Mouse (Mus musculus) gastrocnemius, postnatal 4 days (tissue): Measurements from ENCODE around the gene Txlna. TPM values are rescaled to one million over a fixed set of nuclear protein-coding genes. Genes with fewer than 3 reads are reported as not detected.

Experiments
- DNase-seq, 2 experiments: peaks; one replicate each; pipeline ENCODE4 v3.0.0; 2021 to 2022; ENCODE audit warnings: low spot score in 2 of 2, mixed read lengths in 2 of 2
- long read RNA-seq, 2 experiments: library from polyadenylated mRNA; stranded (forward); transcript quantifications; one replicate each; pipeline ENCODE4 v2.0.0; 2021
- total RNA-seq, 2 experiments: library from RNA; stranded (reverse); gene quantifications; 2 replicates each; pipeline ENCODE4 v1.2.3; 2021

The Txlna gene
- total RNA-seq, result 10 to 100 TPM; 53.7 to 56.0 TPM
- long read RNA-seq, experiment 1, full-length matches to known transcripts, result 56 of 73 reads
- long read RNA-seq, experiment 1, partial matches to known transcripts, result 4 of 73 reads
- long read RNA-seq, experiment 1, other reads (novel, unspliced or antisense), result 13 of 73 reads
- long read RNA-seq, experiment 2, full-length matches to known transcripts, result 52 of 77 reads
- long read RNA-seq, experiment 2, partial matches to known transcripts, result 7 of 77 reads
- long read RNA-seq, experiment 2, other reads (novel, unspliced or antisense), result 18 of 77 reads

DNA sequence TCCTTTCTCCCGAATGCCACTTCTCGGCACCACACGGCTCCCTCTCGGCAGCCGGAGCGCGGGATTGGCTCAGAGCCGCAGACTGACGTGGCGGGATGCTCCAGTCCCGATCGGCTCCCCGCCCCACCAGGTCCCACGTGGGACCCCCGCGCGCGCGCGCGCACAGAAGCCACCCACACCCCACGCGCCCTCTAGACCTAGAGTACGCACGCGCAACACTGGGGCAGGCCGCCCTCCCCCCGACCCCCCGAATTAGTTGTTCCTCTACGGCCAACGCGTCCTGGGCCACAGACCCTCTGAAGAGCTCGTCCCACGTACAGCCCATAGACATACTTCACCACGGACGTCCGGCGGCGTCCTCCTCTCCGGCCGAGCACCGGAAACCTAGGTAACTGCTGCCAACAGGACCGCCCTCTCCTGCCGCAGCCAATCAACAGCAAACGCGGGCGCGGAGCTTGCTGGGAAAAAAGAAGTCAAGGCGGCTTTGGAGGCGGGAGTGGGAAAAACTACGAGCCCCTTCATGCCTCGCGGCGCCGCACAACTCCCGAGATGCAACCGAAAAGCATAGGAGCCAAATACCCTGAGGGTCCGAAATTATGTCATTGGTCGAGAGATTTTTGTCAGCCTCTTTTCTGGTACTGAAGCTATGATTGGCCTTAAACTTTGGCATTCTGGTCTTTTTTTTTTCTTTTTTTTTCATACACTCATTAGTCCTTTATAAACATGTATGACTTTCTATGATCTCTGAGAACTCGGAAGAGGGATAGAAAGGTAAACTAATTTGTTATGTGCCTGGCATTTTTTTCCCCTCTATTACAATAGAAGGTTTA is at the start of gene Txlna:
TSS of gene Txlna (minus strand) at position 428 of the 830 bp plus-strand sequence.
- DNase-seq, result peak; percentile 92 to 97

DNA sequence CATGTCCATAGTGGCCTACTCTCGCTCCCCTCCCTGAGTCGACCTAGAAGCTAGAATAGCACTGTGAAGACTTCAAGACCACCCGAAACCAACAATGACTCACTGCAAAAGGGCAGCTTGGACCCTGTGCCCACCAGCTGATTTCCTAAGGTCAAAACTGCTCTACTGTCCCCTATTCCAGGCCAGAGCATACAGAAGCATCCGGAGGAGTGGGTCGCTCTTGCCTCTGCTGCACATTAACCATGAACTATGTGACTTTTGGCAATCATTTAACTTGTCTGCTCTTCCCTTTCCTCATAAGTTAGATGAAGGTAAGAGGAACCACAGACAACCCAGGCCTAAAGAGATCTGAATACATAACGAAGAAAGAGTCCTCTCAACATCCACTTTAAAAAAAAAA is 43.7 kb upstream of the Txlna start:
- no peak for DNase-seq

DNA sequence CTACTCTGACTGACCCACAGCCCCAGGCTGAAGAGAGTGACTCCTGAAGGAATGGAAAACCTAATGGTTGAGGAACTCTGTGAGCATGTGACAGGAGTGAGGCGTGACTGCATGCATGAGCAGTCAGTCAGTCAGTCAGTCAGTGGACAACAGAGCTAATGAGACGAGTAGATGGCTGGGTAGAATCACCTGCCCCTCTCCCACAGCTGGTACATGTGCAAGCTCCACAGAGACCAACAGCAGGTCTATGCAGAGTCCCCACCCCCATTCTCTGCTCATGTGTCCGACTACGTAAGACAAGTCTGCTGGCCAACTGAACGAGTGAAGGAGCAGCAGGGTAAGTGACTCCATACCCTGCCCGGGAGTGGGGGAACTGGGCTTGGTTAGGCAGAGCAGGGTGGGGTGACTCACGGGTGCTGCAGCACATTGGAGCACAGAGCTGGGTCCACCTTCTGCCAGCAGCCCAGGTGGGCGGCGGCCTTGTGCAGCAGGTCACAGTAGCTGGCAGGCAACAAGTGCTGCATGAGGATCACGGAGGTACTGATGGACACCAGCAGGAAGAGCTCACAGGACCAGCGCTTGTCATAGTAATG is 43.1 kb upstream of the Txlna start:
- DNase-seq, result no peak

DNA sequence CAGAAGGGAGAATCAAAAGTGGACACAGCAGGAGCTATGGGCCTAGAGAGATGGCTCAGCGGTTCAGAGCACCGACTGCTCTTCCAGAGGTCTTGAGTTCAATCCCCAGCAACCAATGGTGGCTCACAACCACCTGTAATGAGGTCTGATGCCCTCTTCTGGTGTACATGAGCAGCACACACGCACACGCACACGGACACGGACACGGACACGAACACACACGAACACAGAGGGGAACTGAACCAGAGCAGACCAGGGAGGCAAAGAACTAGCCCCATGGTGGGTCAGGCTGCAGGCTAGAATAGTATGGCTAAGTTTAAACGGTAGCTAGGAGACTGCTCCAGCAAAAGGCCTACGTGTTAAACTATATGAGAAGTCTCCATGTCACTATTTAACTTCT is 41.0 kb upstream of the Txlna start:
- DNase-seq, result no peak

DNA sequence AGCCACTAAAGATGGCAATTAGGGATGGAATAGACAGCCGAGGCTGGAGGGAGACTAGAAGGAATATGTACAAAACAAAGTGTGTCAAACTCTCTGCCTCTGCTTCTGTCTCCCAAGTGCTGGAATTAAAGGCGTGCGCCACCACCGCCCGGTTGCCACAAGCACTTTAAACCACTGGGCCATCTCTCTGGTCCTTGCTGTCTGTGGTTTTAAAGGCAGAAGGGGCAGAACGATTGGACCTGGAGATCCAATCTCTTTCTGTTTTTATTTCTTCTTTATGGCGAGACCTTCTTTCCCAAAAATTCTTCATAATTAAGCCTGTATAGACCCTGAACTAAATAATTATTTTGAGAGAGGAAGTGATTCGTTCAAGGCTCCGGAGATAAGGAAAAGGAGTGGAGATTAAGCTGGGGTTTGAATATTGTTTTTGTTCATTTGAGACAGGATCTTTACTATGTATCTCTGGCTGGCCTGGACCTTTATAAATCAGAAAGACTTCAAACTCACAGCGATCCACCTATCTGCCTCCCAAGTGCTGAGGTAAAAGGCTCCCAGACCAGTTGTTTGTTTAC is 32.1 kb upstream of the Txlna start:
- DNase-seq, result no peak

DNA sequence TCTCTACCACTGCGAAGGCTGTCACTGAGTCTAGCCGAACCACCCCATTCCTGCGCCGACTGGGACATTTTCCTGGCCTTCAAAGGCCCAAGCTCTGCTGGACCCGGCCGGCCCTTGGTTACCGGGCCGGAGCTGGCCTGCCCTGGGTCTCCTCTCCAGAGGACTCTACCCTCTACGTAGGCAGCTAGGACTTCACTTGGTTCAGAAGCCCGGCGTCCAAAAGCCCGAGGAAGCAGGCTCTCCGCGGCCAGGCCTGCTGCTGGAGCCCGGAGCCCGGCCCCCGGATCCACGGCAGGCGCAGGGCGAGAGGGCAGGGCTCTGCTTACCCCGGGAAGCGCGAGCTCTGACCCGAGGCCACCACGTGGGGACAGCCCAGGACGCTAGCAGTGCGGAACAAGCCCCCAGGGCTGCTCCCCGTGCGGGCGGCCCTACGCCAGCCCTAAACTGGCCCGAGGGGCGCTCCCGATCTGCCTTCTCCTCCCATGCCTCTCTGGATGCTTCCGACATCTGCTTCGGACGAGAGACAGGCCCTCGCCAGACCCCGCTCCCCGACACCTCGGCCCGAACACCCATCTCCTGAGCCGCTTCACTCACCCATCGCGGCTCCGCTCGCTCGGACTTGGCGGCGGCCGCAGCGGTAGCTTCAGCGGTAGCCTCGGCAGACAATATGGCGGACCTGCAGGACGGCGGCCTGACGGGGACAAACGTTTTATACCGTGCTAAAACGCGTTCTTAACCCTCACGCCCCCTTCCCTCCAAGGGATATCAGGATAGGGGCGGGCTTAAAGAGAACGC is 31.4 kb upstream of the Txlna start, which contains the start of gene Kpna6:
TSS of gene Kpna6 (minus strand) at position 685 of the 795 bp plus-strand sequence.
- DNase-seq, result peak; percentile 77 to 90

DNA sequence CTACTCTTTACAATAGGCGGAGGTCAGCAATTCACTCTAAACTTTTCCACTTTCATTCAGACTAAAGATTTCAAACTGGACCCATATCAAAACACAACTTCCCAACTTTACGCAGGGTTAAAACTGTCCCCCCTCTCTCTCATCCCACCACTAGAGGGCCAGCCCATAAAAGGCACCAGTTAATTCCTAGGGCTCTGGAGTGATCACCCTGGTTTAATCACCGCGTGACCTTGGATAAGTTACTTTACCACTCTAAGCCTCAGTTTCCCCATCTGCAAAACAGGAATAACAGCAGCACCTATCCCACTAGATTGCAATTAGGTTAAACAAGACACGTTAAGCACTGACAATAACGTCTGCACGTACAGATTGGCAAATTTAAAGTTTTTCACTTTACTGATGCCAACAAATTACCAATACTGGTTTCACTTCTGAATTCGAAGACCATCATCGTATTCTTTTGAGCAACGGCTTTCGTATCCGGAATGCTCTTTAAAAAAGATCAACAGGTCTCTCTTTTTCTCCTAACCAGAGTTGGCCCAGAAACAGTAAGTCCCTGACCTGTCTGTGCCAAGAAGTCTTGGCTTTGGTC is 30.7 kb upstream of the Txlna start:
- DNase-seq, result peak in 1 of 2 experiments; percentile 48

DNA sequence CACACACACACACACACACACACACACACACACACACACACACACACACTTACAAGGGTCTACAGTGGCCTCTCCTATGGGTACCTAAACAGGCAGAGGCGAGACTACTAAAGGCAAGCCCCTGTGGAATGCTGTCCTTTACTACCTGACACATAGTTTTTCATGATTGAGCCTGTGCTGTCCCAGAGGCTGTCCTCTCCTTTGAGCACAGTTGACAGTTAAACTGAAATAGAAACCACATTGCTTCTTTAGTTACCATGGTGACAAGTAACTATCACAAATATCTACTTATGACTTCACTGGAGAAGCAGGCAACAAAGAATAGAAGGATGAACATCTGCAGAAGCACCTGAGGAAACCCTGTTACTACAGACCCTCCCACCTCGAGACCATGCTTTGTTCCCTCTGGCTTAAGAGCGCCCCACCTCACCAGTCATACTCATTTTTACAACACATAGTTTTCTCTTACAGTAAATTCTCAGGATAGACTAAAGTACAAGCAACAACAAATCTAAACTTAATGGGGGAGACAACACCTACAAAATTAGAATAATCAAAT is 21.5 kb upstream of the Txlna start:
- no peak for DNase-seq

DNA sequence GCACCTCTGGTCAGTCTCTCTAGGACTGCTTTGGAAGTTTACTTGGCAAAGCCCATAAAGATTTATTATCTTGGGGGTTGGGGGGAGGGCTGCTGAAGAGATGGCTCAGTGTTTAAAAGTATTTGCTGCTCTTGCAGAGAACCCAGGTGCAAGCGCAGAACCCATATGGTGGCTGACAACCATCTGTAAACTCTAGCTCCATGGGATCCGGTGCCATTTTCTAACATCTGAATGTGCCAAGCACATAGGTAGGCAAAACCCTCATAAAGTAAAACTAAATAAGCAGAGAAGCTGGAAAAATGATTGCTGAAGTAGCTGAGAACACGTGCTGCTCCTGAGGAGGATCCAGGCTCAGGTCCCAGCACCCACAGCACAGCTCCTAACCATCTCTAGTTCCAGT is 20.7 kb upstream of the Txlna start:
- DNase-seq, result no peak

DNA sequence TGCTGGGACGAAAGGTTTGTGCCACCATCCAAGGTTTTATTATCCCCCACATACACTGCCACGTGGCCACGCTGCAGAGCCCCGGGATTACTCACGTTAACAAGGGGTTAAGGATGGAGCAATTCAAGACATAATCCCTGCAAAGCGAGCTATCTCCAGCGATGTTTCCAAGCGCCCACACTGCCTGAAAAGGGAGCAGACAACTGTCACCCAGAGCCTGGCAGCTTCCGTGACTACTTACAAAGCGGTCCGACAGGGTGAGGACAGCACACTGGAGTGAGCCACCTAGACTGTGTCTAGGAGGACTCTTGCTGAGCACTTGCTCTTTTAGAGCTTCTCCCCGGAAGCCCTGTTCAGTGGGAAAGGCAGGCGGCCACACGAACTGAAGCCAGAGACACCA is 13.9 kb upstream of the Txlna start:
- DNase-seq, result no peak

DNA sequence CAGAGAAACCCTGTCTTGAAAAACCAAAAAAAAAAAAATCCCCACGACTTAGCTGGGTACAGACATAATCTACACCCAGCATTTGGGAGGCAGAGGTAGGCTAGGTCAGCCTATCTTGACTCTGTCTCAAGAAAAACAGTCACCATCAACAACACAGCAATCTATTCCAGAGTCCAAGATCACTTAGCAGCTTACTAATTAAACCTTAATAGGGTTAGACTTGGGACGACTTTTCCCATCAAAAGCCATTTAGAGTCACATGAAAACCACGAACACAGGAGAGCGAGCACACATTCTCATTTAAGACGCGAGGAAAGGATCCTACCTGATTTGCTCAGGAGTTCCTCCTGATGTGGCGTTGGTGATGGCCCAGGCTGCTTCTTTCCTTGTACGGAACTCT is 9.5 kb upstream of the Txlna start:
- no peak for DNase-seq

DNA sequence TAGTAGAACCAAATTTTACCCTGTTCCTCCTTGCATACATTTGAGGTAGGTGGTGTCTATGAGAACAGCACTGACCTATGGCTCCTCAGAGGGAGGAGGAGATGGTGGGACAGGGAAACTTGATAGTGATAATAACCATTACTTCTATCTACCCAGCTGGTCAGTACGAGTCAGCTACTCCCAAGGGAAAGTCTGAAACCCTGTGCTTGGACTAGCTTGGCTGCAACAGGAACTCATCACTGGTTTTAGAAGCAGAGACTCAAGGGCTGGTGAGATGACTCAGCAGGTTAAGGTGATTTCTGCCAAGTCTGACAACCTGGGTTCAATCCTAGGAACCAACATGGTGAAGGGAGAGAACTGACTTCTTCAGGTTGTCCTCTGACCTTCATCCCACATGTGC is 7.8 kb upstream of the Txlna start:
- DNase-seq, result no peak

DNA sequence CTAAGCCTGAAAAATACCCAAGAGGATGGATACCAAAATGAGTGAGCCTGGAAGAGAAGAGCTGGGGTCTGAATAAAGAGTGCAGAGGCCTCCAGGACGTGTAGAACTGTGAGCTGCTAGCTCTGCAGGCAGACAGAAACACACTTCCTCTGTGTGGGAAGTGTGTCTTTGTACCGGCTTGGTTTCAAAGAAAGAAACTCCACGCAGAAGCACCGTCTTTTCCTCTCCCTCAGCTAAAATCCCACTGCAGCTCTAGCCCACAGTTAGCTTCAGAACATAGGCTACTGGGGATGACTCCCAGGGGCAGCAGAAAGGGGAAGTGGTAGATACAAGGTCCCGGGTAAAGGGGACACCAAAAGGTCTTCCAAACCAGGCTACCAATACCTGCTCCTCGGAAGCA is 4.3 kb upstream of the Txlna start:
- DNase-seq, result no peak

DNA sequence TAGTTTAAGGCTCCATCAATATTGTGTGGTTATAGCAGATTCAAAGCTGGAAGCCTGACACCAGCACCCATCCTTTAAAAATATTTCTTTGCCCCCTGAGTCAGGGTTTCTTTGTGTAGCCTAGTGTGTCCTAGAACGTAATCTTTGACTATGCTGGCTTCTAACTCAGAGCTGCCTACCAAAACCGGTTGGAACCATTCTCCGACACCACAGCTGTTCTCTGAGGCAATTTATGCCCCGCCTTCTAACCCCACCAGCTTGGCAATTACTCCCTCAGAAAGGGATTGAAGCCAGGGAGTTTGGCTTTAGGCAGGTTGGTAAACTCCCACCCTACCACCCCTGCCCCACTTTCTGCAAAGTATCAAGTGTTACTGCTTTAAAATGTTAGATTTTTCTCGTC is 891 bp upstream of the Txlna start:
- DNase-seq, result no peak

DNA sequence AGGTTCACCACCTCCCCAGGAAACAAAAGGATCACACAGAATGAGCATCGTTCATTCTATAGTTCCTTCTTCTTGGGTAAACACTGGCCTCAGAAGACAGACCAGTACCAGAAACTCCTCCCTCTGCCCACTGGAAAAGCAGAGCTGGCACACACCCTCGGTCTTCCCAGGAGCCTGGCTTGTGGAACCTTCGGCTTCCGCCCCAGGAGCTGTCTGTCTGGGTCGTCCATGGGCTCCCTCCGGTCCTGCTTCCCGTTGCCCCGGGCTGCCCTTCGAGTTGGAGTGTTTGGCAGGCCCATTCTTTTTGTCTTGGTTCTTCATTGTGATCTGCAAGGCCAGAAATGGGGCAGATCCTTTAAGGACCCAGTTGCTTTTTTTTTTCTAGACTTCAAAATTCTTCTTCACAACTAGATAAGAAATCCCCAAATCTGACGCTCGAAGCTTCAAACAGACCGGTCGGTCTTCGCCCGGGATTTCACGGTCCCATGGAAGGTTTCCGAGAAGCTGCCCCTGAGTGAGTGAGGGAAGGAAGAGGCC is 696 bp downstream of the Txlna start:
- DNase-seq, result peak; percentile 45 to 49

DNA sequence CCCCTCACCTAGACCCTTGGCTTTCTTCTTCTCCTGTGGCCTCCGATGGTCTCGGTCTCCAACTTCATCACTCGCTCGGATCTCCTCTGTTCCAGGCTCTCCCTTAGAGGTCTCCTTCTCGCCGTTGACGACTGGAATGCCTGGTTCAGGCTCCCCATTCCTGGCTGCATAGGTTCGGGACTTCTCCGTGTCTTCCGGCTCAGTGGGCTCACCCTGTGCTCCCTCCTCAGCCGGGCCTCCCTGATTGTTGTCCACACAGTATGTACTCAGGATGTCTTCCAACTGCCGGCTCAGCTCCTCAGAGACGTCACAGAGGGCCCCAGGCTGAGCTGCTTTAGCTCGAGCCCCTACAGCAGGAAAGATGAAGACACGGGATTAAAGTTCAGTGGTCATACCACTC is 1.6 kb downstream of the Txlna start:
- DNase-seq, result no peak

DNA sequence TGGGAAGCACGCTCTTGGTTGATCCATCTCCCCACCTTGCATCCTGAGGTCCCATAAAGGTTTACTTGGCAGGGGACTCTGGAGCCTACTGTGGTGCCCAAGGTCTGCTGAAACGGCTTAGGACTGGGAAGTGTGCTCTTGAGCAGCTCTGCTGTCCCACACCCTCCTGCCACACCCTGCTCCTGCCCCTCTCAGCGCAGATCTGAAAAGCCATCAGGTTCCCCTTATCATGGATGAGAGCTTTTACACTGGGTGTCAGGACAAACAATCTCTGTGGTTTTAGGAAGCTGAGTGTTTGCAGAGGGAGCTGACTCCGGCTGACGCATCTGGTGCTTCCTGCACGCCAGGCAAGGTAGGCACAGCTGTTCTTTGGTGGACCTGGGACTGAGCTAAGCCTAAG is 7.0 kb downstream of the Txlna start:
- no peak for DNase-seq

DNA sequence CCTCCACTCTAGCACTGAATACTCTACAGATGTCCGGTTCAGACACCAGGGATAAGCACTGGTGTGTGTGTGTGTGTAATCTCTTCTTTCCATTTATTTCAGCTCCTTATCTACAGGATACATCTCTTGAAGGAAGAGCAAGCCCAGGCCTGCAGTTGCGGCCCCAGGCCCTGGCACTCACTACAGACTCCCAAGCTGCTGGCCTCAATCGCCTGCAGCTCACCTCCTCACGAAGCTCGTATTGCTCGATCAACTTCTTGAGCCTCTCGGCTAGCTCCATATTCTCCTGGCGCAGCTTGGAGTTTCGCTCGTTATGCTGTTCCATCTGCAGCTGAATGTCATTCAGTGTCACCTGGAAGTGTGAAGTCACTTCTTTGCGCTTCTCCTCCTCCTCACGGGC is 9.0 kb downstream of the Txlna start:
- DNase-seq, result no peak

DNA sequence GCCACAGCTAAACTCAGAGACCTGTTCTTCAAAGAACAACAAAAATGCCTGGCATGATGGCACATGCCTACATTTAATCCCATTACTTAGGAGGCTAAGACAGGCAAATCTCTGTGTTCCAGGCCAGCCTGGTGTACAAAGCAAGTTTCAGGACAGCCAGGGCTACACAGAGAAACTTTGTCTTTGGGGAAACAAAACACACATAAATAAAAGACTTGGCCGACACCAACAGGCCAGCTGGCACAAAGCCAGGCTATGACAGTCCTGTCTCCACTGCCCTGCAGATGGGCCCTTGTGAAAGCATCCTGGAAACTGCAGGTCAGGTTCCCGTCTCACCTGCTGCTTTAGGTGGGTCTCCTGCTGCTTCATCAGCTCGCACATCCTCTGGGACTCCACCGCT is 9.9 kb downstream of the Txlna start:
- no peak for DNase-seq

DNA sequence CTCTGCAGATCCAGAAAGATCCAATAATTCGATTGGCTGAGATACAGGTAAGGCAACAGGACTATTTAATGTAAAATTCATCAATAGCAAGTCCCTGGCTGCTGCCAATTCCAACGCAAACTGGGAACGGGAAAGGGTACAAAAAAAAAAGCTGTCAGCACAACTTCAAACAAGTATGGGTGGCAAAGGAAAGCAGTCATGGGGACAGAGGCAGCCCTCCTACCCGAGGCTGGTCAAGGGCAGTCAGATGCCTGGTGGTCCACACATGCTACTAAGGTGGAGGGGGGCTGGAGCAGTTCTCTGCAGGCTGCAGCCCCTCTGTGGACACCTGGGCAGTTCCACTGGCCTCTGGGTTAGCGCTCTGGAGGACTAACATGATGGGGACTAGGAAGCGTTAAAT is 14.8 kb downstream of the Txlna start:
- DNase-seq, result no peak
